Mouse (Mus musculus): ENCODE results near the gene Gucd1.

DNA sequence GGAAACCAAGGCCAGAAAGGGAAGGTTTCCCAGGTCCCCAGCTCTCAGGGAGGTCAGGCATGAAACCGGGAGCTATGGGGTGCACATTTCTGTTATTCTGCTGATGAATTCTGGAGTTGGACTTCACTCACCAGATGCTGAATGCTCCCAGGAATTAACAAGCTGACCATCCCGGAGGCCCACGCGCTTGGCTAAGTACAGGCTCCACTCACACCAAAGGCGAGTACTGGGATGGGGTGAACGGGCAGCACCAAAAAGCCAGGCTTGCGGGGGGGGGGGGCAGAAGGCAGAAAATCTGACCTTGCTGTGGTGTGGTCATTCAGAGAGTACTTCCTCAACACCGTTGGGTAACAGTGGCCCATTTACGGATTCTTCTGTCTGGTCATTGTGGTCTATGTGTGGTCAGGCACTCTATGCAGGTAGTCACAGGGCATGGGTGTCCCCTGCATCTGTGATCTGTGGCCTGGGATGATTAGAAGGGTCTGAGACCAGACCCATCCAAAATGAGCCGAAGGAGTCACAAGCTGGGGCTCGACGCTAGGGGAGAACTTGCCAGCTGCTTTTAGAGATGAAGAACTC, 47.0 kb upstream of the Gucd1 start:
- TF ChIP-seq POLR2A (IDR thresholded peaks at IDR 0.05; ENCODE audit: low read depth, low read length), result no peak
- TF ChIP-seq CTCF (conservative IDR thresholded peaks at IDR 0.05; ENCODE audit: insufficient read depth, insufficient read length, low read depth, low read length), result no peak
